Mouse (Mus musculus): ENCODE results near the gene Arfgef3. TPM values are rescaled to one million over a fixed set of nuclear protein-coding genes. Genes with fewer than 3 reads are reported as not detected.
A peak's percentile ranks its signal among the peaks of the same experiment; 100 is the strongest.
"Not testable (repeated sequence)": the region's sequence is repeated elsewhere in the genome, so short reads cannot be mapped to it uniquely, and the experiment has no call there.

The Arfgef3 gene
- total RNA-seq, 2 experiments from 2014 or later: 0.05 to 0.12 TPM

DNA sequence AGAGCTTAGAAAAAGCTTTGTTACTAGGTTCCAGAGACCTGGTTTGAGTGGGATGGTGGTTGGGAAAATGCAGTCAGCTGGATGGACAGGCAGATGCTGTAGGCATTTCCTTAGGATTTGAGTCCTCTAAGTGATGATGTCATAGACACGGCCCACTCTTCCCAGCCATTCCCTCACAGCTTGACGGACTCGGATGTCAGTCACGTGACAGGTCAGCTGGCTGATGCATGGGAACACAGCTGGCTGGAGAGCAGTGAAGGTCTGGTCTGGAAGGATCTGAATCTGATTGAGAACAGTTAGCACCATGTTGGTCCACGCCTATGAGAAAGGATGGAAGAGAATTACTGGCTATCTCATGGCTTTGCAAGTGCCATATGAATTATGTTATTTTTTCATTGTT is 154.3 kb downstream of the Arfgef3 start:
- DNase-seq (ENCODE audit: low spot score): no peak

DNA sequence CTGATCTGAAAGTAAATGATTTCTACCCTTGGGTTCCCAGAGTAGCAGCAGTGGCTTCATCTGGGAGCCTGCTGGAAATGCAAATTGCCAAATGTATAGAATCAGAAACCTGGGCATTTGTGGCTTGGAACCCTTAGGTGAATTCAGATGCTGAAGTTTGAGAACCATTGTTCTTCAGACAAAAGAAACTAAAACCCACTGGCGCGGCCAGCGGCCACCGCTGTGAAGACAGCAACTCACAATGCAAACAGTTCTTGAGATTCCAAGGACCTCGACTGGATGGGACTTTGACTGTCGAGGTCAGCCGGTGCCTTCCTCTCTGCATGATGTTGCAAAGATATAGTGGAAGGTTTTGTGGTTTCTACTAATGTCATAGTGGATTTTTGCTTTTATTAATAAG is 159.6 kb downstream of the Arfgef3 start:
- no peak for DNase-seq (ENCODE audit: low spot score)

DNA sequence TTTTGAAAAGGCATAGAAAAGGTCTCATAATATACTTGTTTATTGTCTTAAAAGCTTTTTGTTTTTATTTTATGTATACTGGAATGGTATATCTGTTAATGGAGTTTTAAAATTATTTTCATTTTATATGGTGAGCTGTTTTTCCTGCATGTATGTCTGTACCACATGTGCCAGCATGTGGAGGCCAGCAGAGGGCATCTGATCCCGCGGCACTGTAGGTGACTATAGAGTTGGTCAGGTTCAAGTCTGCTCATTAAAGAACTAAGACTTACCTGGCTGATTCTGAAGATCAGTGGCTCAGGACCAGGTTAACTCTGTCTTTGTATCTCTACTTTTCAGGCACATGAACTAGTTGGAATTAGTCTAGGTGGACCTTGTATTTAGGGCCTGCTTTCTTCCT is 171.2 kb downstream of the Arfgef3 start:
- DNase-seq (ENCODE audit: low spot score): no peak

DNA sequence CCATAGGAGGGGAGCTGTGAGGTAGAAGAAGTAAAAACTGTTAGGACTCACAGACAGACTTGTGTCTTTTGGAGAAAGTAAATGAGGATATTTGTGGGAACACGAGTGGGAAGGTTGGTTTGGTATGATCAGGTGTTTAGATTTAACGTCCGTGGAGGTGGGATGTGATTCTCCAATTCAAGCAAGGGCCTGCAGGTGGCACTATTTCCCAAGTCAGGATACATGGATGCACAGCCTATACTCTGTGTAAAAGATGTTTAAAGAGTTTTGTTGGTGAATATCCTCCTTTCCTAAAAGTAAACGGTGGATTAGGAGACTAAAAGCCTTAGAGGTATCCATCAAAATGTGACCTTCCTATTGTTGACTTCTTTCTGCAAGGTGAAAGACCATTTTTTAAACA is 180.8 kb downstream of the Arfgef3 start:
- peak; percentile 23 for DNase-seq (ENCODE audit: low spot score)

DNA sequence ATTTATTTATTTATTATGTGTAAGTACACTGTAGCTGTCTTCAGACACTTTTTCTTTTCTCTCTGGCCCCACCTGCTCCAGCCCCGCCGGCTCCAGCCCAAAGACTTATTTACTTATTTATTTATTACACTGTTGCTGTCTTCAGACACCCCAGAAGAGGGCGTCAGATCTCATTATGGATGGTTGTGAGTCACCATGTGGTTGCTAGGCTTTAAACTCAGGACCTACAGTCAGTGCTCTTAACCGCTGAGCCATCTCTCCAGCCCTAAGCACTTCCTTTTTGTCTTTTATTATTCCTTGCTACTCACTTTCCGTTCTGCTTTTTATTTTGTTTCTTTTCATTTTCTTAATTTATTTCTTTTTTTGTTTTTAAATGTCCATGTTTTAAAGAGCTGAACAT is 182.3 kb downstream of the Arfgef3 start:
- DNase-seq (ENCODE audit: low spot score): no peak

DNA sequence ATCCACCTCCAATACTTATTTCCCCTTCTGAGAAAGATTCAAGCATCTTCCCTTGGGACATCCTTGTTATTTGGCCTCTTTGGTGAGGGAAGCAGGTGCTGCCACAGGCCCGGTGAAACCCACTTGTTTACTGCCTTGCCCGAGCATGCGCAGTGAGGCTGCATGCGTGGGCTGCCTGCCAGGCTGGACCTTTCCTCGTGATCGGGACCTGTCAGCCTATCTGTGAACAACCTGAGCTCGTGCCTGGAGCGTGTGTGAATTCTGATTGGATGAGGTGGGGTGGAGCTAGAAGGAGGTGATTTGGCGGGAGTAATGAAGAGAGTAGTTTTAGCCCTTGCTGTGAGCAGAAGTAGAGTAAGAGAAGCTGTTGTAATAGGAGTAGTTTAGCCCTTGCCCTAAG is 184.7 kb downstream of the Arfgef3 start:
- not testable (repeated sequence) for DNase-seq (ENCODE audit: low spot score)

DNA sequence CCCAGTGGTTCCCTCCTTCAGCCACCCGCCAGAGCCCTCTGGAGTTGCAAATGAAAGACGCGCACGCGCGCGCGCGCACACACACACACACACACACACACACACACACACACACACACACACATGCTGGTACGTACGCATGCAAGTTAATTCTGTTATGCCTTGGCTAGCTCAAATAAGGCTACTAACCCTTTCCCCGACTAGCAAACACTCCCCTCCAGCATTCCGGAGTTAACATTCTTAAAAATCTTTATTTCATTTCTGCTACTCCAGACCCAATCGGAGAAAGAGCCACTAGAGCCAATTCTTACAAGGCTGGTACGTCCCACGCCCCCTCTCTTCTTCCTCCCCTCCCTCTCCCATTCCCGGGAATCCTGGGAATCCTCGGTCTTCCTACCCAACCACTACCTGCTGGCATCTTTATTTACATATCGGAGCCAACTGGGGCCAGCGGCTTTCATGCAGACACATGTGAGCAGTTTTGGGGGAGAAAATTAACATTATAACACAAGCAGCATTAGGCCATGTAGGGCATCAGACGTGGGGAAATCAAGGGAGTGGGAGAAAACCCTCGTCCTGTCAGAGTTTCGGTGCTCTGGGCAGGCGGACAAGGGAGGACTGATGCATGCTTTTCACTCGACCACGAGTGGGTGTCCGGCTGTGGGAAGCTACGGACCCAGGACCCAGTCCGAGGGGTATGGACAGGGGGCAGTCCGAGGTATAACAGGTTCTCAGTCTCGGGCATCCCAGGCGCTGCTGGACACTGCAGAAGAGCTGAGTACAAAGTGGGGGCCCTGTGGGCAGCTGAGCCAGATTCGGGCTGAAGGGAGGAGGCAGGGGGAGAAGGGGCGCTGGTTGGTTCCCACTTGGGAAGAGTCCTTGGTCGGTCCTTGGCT is 194.2 kb downstream of the Arfgef3 start:
- no peak for DNase-seq (ENCODE audit: low spot score)

DNA sequence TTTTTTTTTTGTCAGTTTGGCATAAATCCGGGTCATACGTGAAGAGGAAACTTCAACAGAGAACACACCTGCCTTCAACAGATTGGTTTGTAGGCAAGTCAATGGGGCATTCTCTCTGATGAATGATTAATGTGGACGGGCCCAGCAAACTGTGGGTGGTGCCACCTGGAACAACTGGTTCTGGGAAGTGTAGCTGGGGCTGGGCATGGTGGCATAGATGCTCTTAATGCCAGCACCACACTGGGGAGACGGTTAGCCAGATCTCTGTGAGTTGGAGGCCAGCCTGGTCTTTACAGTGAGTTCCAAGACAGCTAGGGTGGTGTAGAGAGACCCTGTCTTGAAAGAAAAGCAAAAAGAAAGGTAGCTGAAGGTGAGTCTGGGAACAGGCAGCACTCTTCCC is 196.4 kb downstream of the Arfgef3 start:
- DNase-seq (ENCODE audit: low spot score): no peak

DNA sequence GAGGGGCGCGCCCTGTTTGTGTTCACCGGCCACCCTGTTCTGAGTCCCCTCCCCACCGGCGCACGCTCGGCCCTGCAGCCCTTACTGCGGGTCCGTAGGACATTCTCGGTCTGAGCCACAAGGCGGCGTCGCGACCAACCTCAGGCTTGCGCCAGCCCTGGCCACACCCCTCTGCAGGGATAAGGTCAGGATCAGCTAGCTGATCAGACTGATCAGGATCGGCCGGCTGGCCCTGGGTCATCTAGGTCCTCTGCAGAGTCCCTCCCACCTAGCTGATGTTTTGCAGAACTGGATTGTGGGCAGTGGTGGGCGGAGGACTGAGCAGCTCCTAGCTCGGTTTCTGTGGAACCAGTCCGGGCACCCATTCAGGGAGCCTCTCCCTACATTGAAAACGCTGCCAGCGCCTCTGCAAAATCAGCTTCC is 197.9 kb downstream of the Arfgef3 start, which contains the start of gene Hebp2:
Gene Hebp2 (minus strand): TSS at position 264 of the 423 bp plus-strand sequence.
- peak; percentile 54 for DNase-seq (ENCODE audit: low spot score)

DNA sequence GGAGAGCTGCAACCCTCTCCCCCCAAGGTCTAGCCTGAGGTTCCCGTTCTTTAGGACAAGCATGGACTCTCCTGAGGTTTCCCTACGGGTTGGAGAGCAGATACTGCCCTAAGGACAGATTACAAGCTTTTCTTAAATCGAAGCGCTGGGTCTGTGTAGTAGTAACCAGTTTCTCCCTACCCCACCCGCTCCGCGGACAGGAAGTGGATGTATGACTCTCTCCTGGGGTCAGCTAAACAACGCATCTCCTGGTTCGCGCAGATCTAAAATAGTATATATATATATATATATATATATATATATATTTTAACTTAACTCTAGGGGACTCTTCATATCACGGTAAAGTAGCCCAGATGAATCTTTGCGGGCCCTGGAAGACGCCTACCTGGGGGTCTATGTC is 198.4 kb downstream of the Arfgef3 start:
- DNase-seq (ENCODE audit: low spot score): no peak

DNA sequence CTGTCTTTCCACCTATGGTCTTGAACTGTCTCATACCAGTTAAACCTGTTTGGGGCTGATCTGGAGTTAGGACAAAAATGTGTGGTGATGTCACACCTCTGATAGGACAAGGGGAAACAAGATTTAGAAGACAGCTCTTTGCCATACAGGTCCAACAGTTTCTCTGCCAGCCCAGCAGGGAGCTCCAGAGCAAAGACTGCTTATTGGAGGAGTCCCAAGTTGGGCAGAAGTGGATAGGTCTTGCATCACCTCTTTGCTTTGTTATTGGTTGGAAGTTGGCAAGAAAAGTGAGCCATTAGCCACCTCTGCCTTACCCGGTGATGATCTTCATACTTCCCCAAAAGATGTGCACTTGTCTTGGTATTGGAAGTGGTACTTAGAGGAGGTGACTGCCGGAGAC is 206.9 kb downstream of the Arfgef3 start:
- DNase-seq (ENCODE audit: low spot score): no peak

DNA sequence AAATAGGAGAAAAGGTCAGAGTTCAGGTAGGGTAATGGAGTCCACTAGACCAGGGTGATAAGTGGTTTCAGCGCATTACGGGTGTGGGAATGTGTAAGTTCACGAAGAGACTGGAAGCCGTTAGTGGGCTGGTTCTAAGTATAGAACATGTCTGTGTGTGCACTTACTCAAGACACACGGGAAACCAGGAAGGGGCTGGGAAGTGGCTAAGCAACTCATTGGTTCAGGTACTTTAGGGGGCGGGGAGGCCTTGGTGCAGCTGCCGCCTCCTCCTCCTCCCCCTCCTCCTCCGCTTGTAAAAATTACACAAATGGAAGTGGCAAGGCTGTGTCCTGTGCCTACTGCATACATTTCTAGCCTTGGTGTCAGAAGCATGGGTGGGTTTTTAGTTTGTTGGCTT is 211.5 kb downstream of the Arfgef3 start:
- DNase-seq (ENCODE audit: low spot score): no peak

Other genes with a start within 250 kb of the Arfgef3 start
- gene Hebp2, start 197.9 kb downstream of the Arfgef3 start, total RNA-seq (2021): under 1 TPM; 0.37 to 0.76 TPM
- not detected for gene Gm4922, start 42.8 kb upstream of the Arfgef3 start, total RNA-seq (2021)
- gene Perp, start 101.1 kb upstream of the Arfgef3 start, total RNA-seq (2021): 1 to 10 TPM; 1.5 to 1.6 TPM